Comparison of ENCODE assay signal across 8 mouse cellular contexts in the genomic region with DNA sequence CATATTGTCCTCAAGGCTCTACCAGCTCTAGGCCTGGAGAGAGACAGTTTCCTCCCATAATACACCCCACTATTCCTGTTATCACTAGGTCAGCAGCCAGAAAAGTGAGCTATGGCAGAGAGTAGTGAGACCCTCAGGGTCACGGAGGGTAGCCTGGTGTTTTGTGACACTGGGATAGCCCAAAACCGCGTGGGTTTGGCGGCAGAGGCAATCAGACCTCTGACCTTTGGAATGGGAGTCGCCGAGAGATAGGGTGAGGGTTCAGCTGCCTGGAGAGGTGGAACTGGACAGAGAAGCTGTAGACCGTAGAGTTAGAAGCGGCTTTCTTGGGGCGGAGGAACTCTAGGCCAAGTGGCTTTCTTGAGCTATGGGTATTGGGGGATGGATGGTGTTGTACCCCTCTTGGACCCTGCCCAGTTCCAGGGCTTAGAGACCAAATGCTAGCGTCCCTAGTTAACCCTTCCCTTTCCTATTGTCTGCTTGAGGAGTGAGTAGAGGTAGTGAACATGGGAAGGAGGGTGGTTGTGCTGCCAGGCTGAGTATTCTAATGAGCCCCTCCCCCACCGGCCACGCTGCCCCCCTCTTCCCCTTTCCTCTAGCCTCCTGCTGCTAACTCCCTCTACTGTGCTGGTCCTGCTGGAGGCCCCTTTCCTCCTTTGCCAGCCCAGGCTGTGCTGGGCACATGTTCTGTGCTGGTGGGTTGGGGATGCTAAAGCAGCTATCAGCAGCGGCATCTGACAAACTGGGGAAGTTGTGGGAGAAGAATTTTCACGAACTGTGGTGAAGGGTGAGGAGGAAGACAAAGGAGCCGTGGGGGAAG.
DNase-seq lines count a peak whose midpoint lies in the region; ATAC-seq and TF ChIP-seq lines count a peak whose summit lies in the region.

No protein-coding gene starts in this region.

- DNase-seq in cerebellum, adult 11-12 months, result peak; percentile 36
- DNase-seq in cerebellum, postnatal 36 days, result no peak
- peak; percentile 50 for DNase-seq in ES-CJ7 (ENCODE audit: low read depth, low spot score)
- DNase-seq in forebrain, postnatal 0 days, result no peak
- DNase-seq in liver, embryonic 11.5 days (ENCODE audit: low spot score), result peak; percentile 61
- DNase-seq in retina, embryonic 14.5 days (ENCODE audit: low spot score), result peak; percentile 68
- no peak for DNase-seq in urinary bladder, postnatal 10 days (ENCODE audit: low spot score)

- peak; percentile 19 for ATAC-seq in forebrain, postnatal 0 days
- peak; percentile 16 for ATAC-seq in liver, embryonic 11.5 days (replicated peaks; ENCODE audit: low FRiP score)
- no peak for ATAC-seq in inflammation-experienced regulatory T-cells, adult 6 months

- WGBS in forebrain, postnatal 0 days, result 13% methylated on average over 15 of the region's 15 CpGs
- 6% methylated on average over 15 of the region's 15 CpGs for WGBS in liver, embryonic 11.5 days

- H3K4me1 ChIP-seq in forebrain, postnatal 0 days (ENCODE audit: insufficient read depth), result peaks cover 26% of the 10 kb centered on the region
- H3K4me1 ChIP-seq in liver, embryonic 11.5 days (replicated peaks; ENCODE audit: control insufficient read depth, insufficient read depth, low read length), result peaks cover 53% of the 10 kb centered on the region

- H3K36me3 ChIP-seq in forebrain, postnatal 0 days (ENCODE audit: insufficient read depth), result peaks cover 28% of the 10 kb centered on the region
- H3K36me3 ChIP-seq in liver, embryonic 11.5 days (ENCODE audit: control insufficient read depth, insufficient read depth, low read length), result peaks cover 23% of the 10 kb centered on the region

- peak overlapping the region; percentile 37; the same call in 1 of the 2 replicates for H3K4me3 ChIP-seq in forebrain, postnatal 0 days (ENCODE audit: low read depth, low read length)
- H3K4me3 ChIP-seq in liver, embryonic 11.5 days (ENCODE audit: low read depth, low read length), result peak overlapping the region; percentile 65

- H3K4me2 ChIP-seq in forebrain, postnatal 0 days (ENCODE audit: low read depth), result peak overlapping the region; percentile 62
- peak overlapping the region; percentile 85 for H3K4me2 ChIP-seq in liver, embryonic 11.5 days

- H3K27ac ChIP-seq in forebrain, postnatal 0 days (ENCODE audit: low read depth, low read length), result peak overlapping the region; percentile 54
- H3K27ac ChIP-seq in liver, embryonic 11.5 days (ENCODE audit: low read depth, low read length), result peak overlapping the region; percentile 93

- H3K27me3 ChIP-seq in forebrain, postnatal 0 days (ENCODE audit: insufficient read depth, low read length), result no peaks in the 10 kb centered on the region
- H3K27me3 ChIP-seq in liver, embryonic 11.5 days (replicated peaks; ENCODE audit: control insufficient read depth, insufficient read depth, low read length), result no peaks in the 10 kb centered on the region

- H3K9ac ChIP-seq in forebrain, postnatal 0 days, result peak overlapping the region; percentile 41
- peak overlapping the region; percentile 76 for H3K9ac ChIP-seq in liver, embryonic 11.5 days (ENCODE audit: low read depth, low read length)

- no peaks in the 10 kb centered on the region for H3K9me3 ChIP-seq in forebrain, postnatal 0 days (ENCODE audit: low read length)
- H3K9me3 ChIP-seq in liver, embryonic 11.5 days (ENCODE audit: control insufficient read depth, low read length), result no peaks in the 10 kb centered on the region

- no peak for TF ChIP-seq CTCF in forebrain, postnatal 0 days (IDR thresholded peaks at IDR 0.05; ENCODE audit: low read depth)

Comparison
In these comparisons a context has a peak if more than half of its experiments do, and no peak if none do; other contexts are left out.
1. DNase-seq: peak in cerebellum, adult 11-12 months (single experiment), ES-CJ7 (single experiment), liver, embryonic 11.5 days (single experiment) and retina, embryonic 14.5 days (single experiment); none in cerebellum, postnatal 36 days (0 of 2), forebrain, postnatal 0 days (single experiment) and urinary bladder, postnatal 10 days (single experiment).